Mouse (Mus musculus) spleen, postnatal 14 days (tissue): ENCODE data around the gene Zmat3.

ENCODE experiments used
- DNase-seq, 2 experiments: peaks; one replicate each; pipeline ENCODE4 v3.0.0; 2021 to 2022; ENCODE audit warnings: low spot score in 2 of 2

Gene Zmat3

GRCm38 (mm10) chr3:32371957-32372356, 6.1 kb upstream of the Zmat3 start:
- no peak for DNase-seq

DNA sequence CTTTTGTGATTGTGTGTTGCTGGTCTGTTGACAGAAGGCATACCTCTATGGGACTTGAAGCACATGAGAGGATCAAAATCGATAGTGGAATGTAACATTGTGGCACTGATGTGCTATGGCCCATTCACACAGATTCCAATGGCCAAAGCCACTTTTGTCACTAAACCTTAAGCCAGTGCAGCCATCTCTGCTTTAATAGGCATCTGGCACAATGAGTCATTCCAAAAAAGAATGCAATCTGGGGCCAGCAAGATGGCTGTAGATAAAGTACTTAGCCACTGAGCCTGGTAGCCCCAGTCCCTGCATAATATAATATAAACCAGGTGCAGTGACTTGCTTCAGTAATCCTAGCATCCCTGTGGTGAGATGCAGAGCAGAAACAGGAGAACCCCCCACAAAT, 1.7 kb upstream of the Zmat3 start:
- no peak for DNase-seq

GRCm38 (mm10) chr3:32366246-32366734, 476 bp upstream of the Zmat3 start:
- DNase-seq: no peak

DNA sequence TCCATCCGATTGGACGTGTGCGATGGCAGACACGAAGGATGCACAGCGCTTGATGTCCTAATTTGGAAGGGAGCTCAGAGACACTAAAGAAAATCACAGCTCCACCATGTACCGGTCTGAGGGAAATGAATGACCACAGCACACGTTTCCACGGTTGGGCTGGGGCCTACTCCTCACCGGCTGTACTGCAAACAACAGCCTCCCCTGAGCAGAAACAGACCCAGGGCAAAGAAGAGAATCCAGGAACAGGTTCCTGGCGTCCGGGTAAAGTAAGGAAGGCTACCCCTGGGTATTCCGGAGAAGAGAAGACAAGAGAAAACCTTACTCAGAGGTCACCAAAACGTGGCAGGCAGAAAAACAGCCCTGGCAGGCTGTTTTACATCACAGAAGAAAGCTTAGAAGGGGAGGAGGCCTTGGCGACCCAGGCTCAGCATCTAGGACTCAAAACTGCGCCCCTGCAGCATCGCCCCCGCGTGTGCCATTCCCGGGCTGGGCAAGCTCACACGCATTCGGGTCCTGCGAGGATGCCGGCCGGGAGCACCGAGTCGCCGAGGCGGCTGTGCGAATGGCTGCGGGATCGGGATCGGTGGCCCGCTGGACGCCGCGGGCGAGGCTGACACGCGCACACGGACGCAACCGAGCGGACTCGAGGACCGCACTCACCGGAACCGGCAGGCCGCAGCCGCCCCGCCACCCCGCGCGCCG, 821 bp downstream of the Zmat3 start:
- no peak for DNase-seq

- DNase-seq: no peak
Observed at GRCm38 (mm10) chr3:32364195-32364594, 1.6 kb downstream of the Zmat3 start.

DNA sequence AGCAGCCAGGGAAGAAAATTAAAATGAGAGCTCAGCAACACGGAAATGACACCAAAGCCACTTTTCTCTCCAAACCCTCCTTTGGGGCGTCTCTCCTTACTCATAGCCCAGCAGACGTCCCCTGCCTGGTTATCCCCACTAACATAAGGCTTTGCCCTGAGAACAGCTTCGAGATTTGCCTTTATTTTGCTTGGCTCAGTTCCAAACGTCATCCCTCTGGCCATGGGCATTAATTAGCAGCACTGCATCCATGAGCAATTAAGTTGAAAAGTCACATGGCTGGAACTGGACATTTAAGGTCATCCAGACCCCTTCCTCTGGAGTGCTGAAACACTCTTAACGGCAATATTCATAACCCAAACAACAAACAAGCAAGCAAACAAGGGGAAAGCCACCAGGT, 4.6 kb downstream of the Zmat3 start:
- DNase-seq: no peak

GRCm38 (mm10) chr3:32347881-32348280, 17.9 kb downstream of the Zmat3 start:
- no peak for DNase-seq

DNA sequence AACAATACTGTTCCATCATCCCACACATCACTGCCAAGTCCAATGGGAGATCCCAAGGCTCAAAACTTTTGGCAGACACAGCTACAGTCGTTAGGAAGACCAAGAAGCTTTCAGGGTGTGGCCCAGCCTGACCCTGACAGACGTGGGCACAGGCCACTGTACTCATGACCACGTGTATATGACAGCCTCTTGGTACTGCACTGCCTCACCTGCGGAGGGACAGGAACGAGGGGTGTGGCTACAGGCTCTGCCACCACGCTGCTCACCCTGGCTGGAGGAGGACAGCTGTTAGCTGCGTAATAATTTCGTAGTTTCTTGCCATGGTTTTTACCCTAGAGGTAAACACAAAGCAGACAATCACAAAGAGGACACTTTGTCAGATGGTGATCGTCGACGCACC, 20.6 kb downstream of the Zmat3 start:
- DNase-seq: no peak

- DNase-seq: no peak
Observed at GRCm38 (mm10) chr3:32344825-32345224, 21.0 kb downstream of the Zmat3 start.

GRCm38 (mm10) chr3:32343371-32343770, 22.4 kb downstream of the Zmat3 start:
- DNase-seq: no peak

DNA sequence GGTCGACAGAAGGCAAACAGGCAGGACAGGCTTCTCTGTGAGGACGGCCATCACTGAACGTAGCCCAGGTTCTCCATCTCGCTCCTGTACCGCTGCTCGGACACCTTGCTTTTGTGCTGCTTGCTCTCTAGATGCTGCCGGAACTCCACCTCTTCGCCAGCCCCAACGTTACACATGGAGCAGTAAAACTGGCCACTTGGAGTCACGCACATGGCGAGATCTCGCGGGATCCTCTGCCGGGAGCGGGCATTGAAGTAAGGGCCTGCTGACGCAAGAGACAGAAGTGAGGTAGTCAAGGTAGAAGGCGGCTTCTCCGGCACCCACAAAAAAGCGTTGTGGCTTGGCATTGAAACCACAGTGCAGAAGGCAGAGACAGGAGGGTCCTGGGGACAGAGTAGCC, 24.4 kb downstream of the Zmat3 start:
- no peak for DNase-seq

GRCm38 (mm10) chr3:32338231-32338630, 27.6 kb downstream of the Zmat3 start:
- DNase-seq: no peak

- DNase-seq: no peak
Observed at GRCm38 (mm10) chr3:32337770-32338169, 28.0 kb downstream of the Zmat3 start.

DNA sequence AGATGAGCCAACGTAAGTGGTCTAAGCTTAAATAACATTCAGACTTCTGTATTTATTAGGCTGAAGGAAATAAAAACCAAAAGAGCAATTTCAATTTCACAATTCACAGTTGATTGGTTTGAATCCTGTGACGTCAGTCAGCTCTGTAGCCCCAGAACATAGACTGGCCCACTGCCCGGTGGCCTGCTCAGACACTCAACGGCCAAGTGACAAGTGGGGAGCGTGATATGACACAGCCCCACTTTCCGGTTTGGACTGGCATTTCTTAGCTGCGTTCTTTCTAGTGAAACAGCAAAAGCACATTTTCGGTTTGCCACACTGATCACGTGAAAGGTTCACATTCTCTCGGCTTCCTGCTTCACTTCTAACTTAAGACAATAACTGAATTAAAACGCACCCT, 30.9 kb downstream of the Zmat3 start:
- DNase-seq: no peak

- peak; percentile 21 to 59 for DNase-seq
Observed at GRCm38 (mm10) chr3:32333456-32334086, 32.2 kb downstream of the Zmat3 start.

DNA sequence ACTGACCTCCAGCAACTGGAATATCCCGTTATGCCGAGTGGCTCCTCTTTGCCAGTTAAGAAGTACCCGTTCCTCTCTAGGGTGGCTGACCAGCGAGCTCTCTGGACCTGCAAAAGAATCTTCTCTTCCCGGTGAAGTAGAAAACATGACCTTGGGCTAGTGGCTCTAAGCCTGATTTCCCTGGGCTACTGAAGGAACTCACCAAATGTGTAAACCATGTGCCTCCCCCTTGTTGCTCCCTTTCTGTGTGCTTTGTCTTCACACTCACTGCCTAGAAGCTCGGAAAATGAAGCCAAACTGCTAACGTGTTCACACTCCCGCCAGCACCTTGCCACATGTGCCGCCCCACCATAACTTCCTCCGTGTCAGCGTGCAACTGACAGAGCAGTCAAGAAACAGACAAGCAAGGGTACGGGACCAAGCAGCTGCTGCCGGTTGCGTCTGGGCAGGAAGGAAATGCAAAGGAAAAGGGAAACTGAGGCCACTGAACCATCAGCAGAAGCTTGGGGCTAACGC, 47.9 kb downstream of the Zmat3 start:
- no peak for DNase-seq

GRCm38 (mm10) chr3:32317165-32317900, 48.5 kb downstream of the Zmat3 start:
- DNase-seq: no peak

DNA sequence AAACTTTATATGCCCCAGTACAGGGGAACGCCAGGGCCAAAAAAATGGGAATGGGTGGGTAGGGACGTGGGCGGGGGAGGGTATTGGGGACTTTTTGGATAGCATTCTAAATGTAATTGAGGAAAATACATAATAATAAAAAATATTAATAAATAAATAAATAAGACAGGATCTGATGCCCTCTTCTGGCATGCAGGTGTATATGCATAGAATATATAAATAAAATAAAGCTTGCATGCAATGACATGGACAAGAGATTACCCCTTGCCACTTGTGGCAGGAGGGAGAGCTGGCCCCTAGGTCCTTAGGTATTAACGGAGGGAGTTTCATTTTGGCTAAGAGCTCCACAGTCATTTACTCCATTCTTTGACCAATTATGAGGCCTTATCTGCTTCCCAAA, 51.1 kb downstream of the Zmat3 start:
- DNase-seq: no peak

GRCm38 (mm10) chr3:32304171-32304570, 61.6 kb downstream of the Zmat3 start:
- no peak for DNase-seq

DNA sequence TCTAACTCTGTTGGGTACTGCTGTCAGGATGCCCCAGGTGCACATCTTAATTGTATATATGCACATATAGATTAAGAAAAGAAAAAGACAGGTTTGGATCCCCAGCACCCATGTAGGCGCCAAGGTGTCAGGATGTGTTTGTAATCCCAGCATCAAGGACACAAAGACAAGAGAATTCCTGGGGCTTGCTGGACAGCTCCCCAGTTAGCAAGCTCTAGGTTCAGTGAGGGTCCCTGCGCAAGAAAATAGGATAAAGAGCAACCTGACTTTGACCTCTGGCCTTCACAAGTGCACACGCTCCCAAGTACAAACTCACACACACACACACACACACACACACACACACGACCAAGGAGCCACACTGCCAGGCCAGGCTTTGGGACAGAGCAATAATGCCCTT, 73.8 kb downstream of the Zmat3 start:
- no peak for DNase-seq
